8 mouse cellular contexts compared by ENCODE assay signal in the genomic region with DNA sequence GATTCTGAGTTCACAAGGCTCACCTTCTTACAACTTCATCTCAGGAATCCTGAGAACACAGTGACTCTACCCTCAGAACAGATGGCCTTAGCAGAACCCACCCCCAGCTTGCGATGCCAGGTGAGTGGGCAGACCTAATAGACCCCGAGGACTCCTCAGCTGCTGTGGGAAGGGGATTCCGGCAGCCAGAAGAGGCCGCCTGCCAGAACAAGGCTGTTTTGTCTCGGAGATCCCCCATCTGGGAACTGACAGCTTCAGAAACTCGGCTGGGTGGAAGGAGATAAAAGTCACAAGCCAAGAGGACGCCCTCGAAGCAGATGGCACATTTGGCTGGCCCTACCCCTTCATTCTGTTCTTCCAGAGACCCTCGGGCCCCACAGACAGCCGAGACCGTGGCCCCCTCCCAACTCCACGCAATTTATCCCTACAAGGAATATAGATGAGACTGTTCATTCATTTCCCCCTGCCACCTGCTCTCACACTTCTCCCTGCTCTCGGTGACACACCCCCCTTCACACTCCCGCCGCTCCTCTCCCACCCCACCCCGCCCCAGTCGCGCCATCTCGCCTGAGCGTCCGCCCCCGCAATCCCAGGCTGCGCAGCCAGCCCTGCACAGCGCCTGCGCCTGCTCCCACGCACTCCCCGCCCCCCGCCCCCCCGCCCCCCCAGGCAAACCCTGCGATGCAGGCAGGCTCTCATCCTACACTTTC. TPM values are rescaled to one million over a fixed set of nuclear protein-coding genes. Genes with fewer than 3 reads are reported as not detected.
DNase-seq lines count a peak whose midpoint lies in the region; ATAC-seq lines count a peak whose summit lies in the region.

A gene (minus strand): TSS at position 51 of the 710 bp plus-strand sequence.

- H3K9ac ChIP-seq in lung, embryonic 16.5 days (ENCODE audit: low read length), result peak within 1 kb of the TSS; percentile 77

- H3K4me1 ChIP-seq in lung, embryonic 16.5 days (replicated peaks; ENCODE audit: control insufficient read depth, insufficient read depth, low read length), result peaks cover 28% of the 10 kb centered on the region

- H3K27ac ChIP-seq in lung, embryonic 16.5 days (ENCODE audit: low read length), result peak within 1 kb of the TSS; percentile 85

- peak; percentile 85 for ATAC-seq in lung, embryonic 16.5 days (ENCODE audit: low read depth)

- DNase-seq in urinary bladder, postnatal 14 days (ENCODE audit: low spot score), result peak; percentile 52
- DNase-seq in urinary bladder, postnatal 10 days (ENCODE audit: low spot score), result no peak
- peak; percentile 85 to 89 for DNase-seq in cerebellum, postnatal 10 days
- DNase-seq in gastrocnemius, postnatal 25 days, result peak; percentile 41
- DNase-seq in layer of hippocampus, adult 9-10 months (ENCODE audit: low spot score), result peak; percentile 60
- peak; percentile 84 for DNase-seq in right cerebral cortex, postnatal 14 days
- no peak for DNase-seq in natural killer cell, adult 2 months (ENCODE audit: low spot score in 2 of 2)

- WGBS in lung, embryonic 16.5 days, result 1% methylated on average over 30 of the region's 30 CpGs

- H3K27me3 ChIP-seq in lung, embryonic 16.5 days (ENCODE audit: control insufficient read depth, insufficient read depth, low read depth, low read length), result no peaks in the 10 kb centered on the region

- H3K4me2 ChIP-seq in lung, embryonic 16.5 days (ENCODE audit: low read depth, low read length), result peak within 1 kb of the TSS; percentile 96

- H3K4me3 ChIP-seq in lung, embryonic 16.5 days (ENCODE audit: low read length), result peak within 1 kb of the TSS; percentile 49

- no peaks in the 10 kb centered on the region for H3K9me3 ChIP-seq in lung, embryonic 16.5 days (ENCODE audit: control insufficient read depth, low read length)

- no peaks in the 10 kb centered on the region for H3K36me3 ChIP-seq in lung, embryonic 16.5 days (ENCODE audit: control insufficient read depth, insufficient read depth, low read length)

RNA-seq across cellular contexts. Expression of the gene that starts here (rescaled TPM):
- total RNA-seq in gastrocnemius, postnatal 25 days (2021), result under 1 TPM in 1 of 2 experiments, not detected in 1; 0.75 TPM
- polyA plus RNA-seq in lung, embryonic 16.5 days (2015; fragmentation: Nextera tagmentation; extraction: Ambion mirVana), result 0.29 and 0.54 TPM in 2 replicates

Comparison
In these comparisons a context has a peak if more than half of its experiments do, and no peak if none do; other contexts are left out.
1. DNase-seq: peak in urinary bladder, postnatal 14 days (single experiment), cerebellum, postnatal 10 days (2 of 2), layer of hippocampus, adult 9-10 months (single experiment) and right cerebral cortex, postnatal 14 days (single experiment); none in urinary bladder, postnatal 10 days (single experiment) and natural killer cell, adult 2 months (0 of 2).
2. Peak in DNase-seq in gastrocnemius, postnatal 25 days; RNA of the gene not detected or under 1 TPM.
3. Peak in ATAC-seq, H3K4me3 ChIP-seq, H3K27ac ChIP-seq, H3K9ac ChIP-seq and H3K4me2 ChIP-seq in lung, embryonic 16.5 days; RNA of the gene not detected or under 1 TPM.